Mouse (Mus musculus) myocyte (in vitro differentiated cells): ENCODE data around the gene Pigk. TPM values are rescaled to one million over a fixed set of nuclear protein-coding genes. Genes with fewer than 3 reads are reported as not detected.

Source experiments
- H3K27me3 ChIP-seq: one replicate; pipeline ENCODE4 v1.6.1; 2011; ENCODE audit not compliant: control insufficient read depth, insufficient read depth, insufficient read length
- H3K36me3 ChIP-seq: one replicate; pipeline ENCODE4 v1.6.1; 2011; ENCODE audit not compliant: control insufficient read depth, insufficient read depth
- H3K4me2 ChIP-seq: one replicate; pipeline ENCODE4 v1.6.1; 2011; ENCODE audit warnings: low read depth, control low read depth
- H3K4me3 ChIP-seq: one replicate; pipeline ENCODE4 v1.5.1; 2011; ENCODE audit warnings: mild to moderate bottlenecking, control low read depth, moderate library complexity
- H3K79me2 ChIP-seq: one replicate; pipeline ENCODE4 v1.6.1; 2011; ENCODE audit not compliant: control insufficient read depth, insufficient read depth
- H3ac ChIP-seq: one replicate; pipeline ENCODE4 v1.6.1; 2011; ENCODE audit not compliant: control insufficient read depth, insufficient read length
- CEBPB ChIP-seq: IDR thresholded peaks from 2 replicates; pipeline ENCODE4 v1.6.1; 2011; ENCODE audit warnings: mild to moderate bottlenecking, moderate library complexity; ENCODE audit not compliant: poor library complexity, insufficient read depth, severe bottlenecking
- E2F4 ChIP-seq: IDR thresholded peaks from one replicate; pipeline ENCODE4 v1.6.1; 2011; ENCODE audit warnings: mild to moderate bottlenecking, control low read depth, moderate library complexity; ENCODE audit not compliant: insufficient read depth
- MAX ChIP-seq: IDR thresholded peaks from one replicate; pipeline ENCODE4 v1.6.1; 2011; ENCODE audit warnings: low read depth, mild to moderate bottlenecking, control low read depth
- MYOD1 ChIP-seq, 3 experiments: IDR thresholded peaks; one replicate each; pipeline ENCODE4 v1.6.1; 2011; ENCODE audit warnings: control low read depth in 2 of 3, low read depth in 2 of 3, mild to moderate bottlenecking in 2 of 3, moderate library complexity in 1 of 3; ENCODE audit not compliant: insufficient read length in 2 of 3, control insufficient read depth in 1 of 3
- MYOG ChIP-seq, 3 experiments: IDR thresholded peaks; one replicate each; pipeline ENCODE4 v1.6.1; 2011; ENCODE audit warnings: control low read depth in 2 of 3, low read depth in 2 of 3, mild to moderate bottlenecking in 2 of 3; ENCODE audit not compliant: insufficient read length in 2 of 3, control insufficient read depth in 1 of 3, insufficient read depth in 1 of 3
- POLR2A ChIP-seq: IDR thresholded peaks from one replicate; pipeline ENCODE4 v1.6.1; 2011; ENCODE audit warnings: low read depth, mild to moderate bottlenecking, control low read depth, moderate library complexity; ENCODE audit not compliant: insufficient read length
- POLR2AphosphoS2 ChIP-seq: IDR thresholded peaks from one replicate; pipeline ENCODE4 v1.6.1; 2011; ENCODE audit warnings: low read depth, control low read depth; ENCODE audit not compliant: insufficient read length
- REST ChIP-seq: IDR thresholded peaks from one replicate; pipeline ENCODE4 v1.6.1; 2011; ENCODE audit warnings: mild to moderate bottlenecking, control low read depth, moderate library complexity; ENCODE audit not compliant: insufficient read depth, insufficient read length
- SRF ChIP-seq: IDR thresholded peaks from one replicate; pipeline ENCODE4 v1.6.1; 2011; ENCODE audit warnings: low read depth; ENCODE audit not compliant: control insufficient read depth, insufficient read length
- TCF12 ChIP-seq: IDR thresholded peaks from one replicate; pipeline ENCODE4 v1.6.1; 2011; ENCODE audit warnings: mild to moderate bottlenecking, control low read depth; ENCODE audit not compliant: poor library complexity, insufficient read depth, severe bottlenecking
- TCF3 ChIP-seq: IDR thresholded peaks from one replicate; pipeline ENCODE4 v1.6.1; 2011; ENCODE audit warnings: low read depth, control low read depth; ENCODE audit not compliant: insufficient read length
- USF1 ChIP-seq: IDR thresholded peaks from one replicate; pipeline ENCODE4 v1.6.1; 2011; ENCODE audit warnings: low read depth, mild to moderate bottlenecking, control low read depth, moderate library complexity
- polyA plus RNA-seq: library from polyadenylated mRNA; unstranded; fragments of >200 nt; fragmentation: generic; extraction: Trizol; gene quantifications from one replicate; pipeline ENCODE4 v1.2.1, GENCODE M21; 2012; ENCODE audit warnings: missing spikeins

The Pigk gene
- polyA plus RNA-seq, 1 experiment: 20.7 TPM

GRCm38 (mm10) chr3:152706901-152707300 is 7.0 kb upstream of the Pigk start:
- Histone ChIP-seq H3K4me3 (no peak overlapping the region), H3K36me3 (no peaks in the 10 kb centered on the region), H3K79me2 (no peaks in the 10 kb centered on the region), H3K4me2 (no peak overlapping the region), H3ac (no peak overlapping the region), H3K27me3 (no peaks in the 10 kb centered on the region)
- TF ChIP-seq USF1 (no peak), REST (no peak), SRF (no peak), MYOD1 (IDR thresholded peaks at IDR 0.05; ENCODE audit: control insufficient read depth in 1 of 3, insufficient read length in 2 of 3, low read depth in 2 of 3) (no peak), MAX (no peak), CEBPB (no peak), POLR2A (no peak), MYOG (IDR thresholded peaks at IDR 0.05; ENCODE audit: control insufficient read depth in 1 of 3, insufficient read depth in 1 of 3, insufficient read length in 2 of 3, low read depth in 2 of 3) (no peak), TCF3 (no peak), E2F4 (no peak), POLR2AphosphoS2 (no peak), TCF12 (no peak)

DNA sequence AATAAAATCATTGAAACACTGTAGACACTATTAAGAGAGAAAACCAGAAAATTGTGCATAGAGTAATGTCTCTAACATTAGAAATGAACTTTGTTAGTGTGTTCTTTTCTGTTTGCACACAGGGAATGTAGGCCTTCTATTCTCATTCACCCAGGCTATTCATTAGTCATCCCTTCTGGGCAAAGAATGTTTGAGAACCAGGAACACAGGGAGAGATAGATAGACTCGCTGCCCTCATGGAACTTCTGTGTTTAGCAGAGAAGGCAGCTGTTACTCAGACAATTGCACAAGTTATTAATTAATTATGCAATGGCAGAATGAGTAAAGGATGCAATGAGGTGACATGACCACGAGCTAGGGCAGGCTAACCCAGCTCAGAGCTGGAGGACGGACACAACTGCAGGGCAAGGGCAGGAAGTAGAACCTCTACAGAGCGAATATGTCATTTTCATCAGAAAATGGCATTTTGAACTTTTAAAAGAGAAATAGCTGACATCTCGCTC is 6.5 kb upstream of the Pigk start:
- TF ChIP-seq SRF (no peak), TCF3 (no peak), E2F4 (no peak), CEBPB (no peak), POLR2A (no peak), MYOG (IDR thresholded peaks at IDR 0.05; ENCODE audit: control insufficient read depth in 1 of 3, insufficient read depth in 1 of 3, insufficient read length in 2 of 3, low read depth in 2 of 3) (no peak), TCF12 (no peak), REST (no peak), USF1 (no peak), POLR2AphosphoS2 (no peak), MYOD1 (IDR thresholded peaks at IDR 0.05; ENCODE audit: control insufficient read depth in 1 of 3, insufficient read length in 2 of 3, low read depth in 2 of 3) (no peak), MAX (no peak)
- Histone ChIP-seq H3K36me3 (no peaks in the 10 kb centered on the region), H3ac (no peak overlapping the region), H3K79me2 (no peaks in the 10 kb centered on the region), H3K4me3 (no peak overlapping the region), H3K27me3 (no peaks in the 10 kb centered on the region), H3K4me2 (no peak overlapping the region)

DNA sequence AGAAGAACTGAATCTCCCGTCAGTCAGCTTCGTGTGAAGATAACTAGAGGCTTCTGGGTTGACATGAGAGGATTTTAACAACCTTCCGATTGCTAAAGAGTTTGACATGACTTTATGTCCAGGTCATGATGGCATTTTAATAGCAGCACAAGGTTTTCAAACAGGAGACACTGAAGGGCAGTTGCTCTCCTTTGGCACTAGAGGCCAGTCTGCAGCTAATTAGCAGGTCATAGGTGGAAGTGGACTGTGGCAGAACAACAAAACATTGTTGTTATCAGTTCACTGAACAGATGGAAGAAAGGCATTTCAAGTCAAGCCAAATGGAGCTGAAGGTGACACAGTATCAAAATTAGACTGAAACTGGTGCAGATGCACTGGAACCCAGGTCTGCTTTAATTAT is 4.0 kb upstream of the Pigk start:
- no peak overlapping the region for H3ac ChIP-seq
- H3K36me3 ChIP-seq: no peaks in the 10 kb centered on the region
- H3K4me3 ChIP-seq: no peak overlapping the region
- no peaks in the 10 kb centered on the region for H3K27me3 ChIP-seq
- H3K79me2 ChIP-seq: peaks cover 8% of the 10 kb centered on the region
- TF ChIP-seq SRF (no peak), POLR2AphosphoS2 (no peak), USF1 (no peak), TCF12 (no peak), MYOG (IDR thresholded peaks at IDR 0.05; ENCODE audit: control insufficient read depth in 1 of 3, insufficient read depth in 1 of 3, insufficient read length in 2 of 3, low read depth in 2 of 3) (no peak)
- no peak overlapping the region for H3K4me2 ChIP-seq

- Histone ChIP-seq H3K79me2 (peaks cover 17% of the 10 kb centered on the region), H3K4me2 (no peak overlapping the region), H3K36me3 (no peaks in the 10 kb centered on the region), H3K27me3 (no peaks in the 10 kb centered on the region), H3ac (no peak overlapping the region), H3K4me3 (no peak overlapping the region)
- TF ChIP-seq USF1: no peak
- TF ChIP-seq MYOD1 (IDR thresholded peaks at IDR 0.05; ENCODE audit: control insufficient read depth in 1 of 3, insufficient read length in 2 of 3, low read depth in 2 of 3): no peak
- no peak for TF ChIP-seq POLR2A
- TF ChIP-seq REST: no peak
- TF ChIP-seq MAX: no peak
- no peak for TF ChIP-seq TCF12
- TF ChIP-seq CEBPB: no peak
- TF ChIP-seq POLR2AphosphoS2: no peak
- TF ChIP-seq E2F4: no peak
- no peak for TF ChIP-seq TCF3
- TF ChIP-seq MYOG (IDR thresholded peaks at IDR 0.05; ENCODE audit: control insufficient read depth in 1 of 3, insufficient read depth in 1 of 3, insufficient read length in 2 of 3, low read depth in 2 of 3): no peak
- TF ChIP-seq SRF: no peak
These were observed 943 bp upstream of the Pigk start for GRCm38 (mm10) chr3:152712957-152713356.

- no peak overlapping the region for H3ac ChIP-seq
These were observed 7.4 kb downstream of the Pigk start for GRCm38 (mm10) chr3:152721301-152721700.

More at GRCm38 (mm10) chr3:152721301-152721700, 7.4 kb downstream of the Pigk start:
- no peak overlapping the region for H3K4me2 ChIP-seq
- H3K79me2 ChIP-seq: peaks cover 9% of the 10 kb centered on the region
- H3K27me3 ChIP-seq: no peaks in the 10 kb centered on the region
- peaks cover 7% of the 10 kb centered on the region for H3K36me3 ChIP-seq
- no peak for TF ChIP-seq TCF12
- TF ChIP-seq MYOG (IDR thresholded peaks at IDR 0.05; ENCODE audit: control insufficient read depth in 1 of 3, insufficient read depth in 1 of 3, insufficient read length in 2 of 3, low read depth in 2 of 3): no peak
- TF ChIP-seq E2F4: no peak
- no peak for TF ChIP-seq SRF
- TF ChIP-seq POLR2A: no peak
- TF ChIP-seq MYOD1 (IDR thresholded peaks at IDR 0.05; ENCODE audit: control insufficient read depth in 1 of 3, insufficient read length in 2 of 3, low read depth in 2 of 3): no peak
- no peak for TF ChIP-seq MAX
- no peak for TF ChIP-seq USF1
- TF ChIP-seq REST: no peak
- TF ChIP-seq CEBPB: no peak
- H3K4me3 ChIP-seq: no peak overlapping the region
